Comparison of ENCODE assay signal across 25 mouse cellular contexts in genomic region chr5:115062566-115062965, GRCm38 (mm10). TPM values are rescaled to one million over a fixed set of nuclear protein-coding genes. Genes with fewer than 3 reads are reported as not detected.
DNase-seq lines count a peak whose midpoint lies in the region; ATAC-seq and TF ChIP-seq lines count a peak whose summit lies in the region.
"Had no signal": no experiment of that assay in that cellular context is flagged by ENCODE, and none has a peak within 500 bp of the region (broad histone marks: within the 10 kb centered on the region; RNA-seq: fewer than 3 reads in every experiment).

No protein-coding gene starts in this region.

- no peak overlapping the region for H3ac ChIP-seq in C2C12 (ENCODE audit: control insufficient read depth, insufficient read length, low read depth)

- no peaks in the 10 kb centered on the region for H3K27me3 ChIP-seq in C2C12 (ENCODE audit: control insufficient read depth, insufficient read depth, insufficient read length)
- H3K27me3 ChIP-seq: forebrain, embryonic 13.5 days; heart, embryonic 15.5 days; hindbrain, embryonic 13.5 days; Patski had no signal

- ATAC-seq in megakaryocyte progenitor cell, adult 5-6 weeks (replicated peaks; ENCODE audit: poor library complexity) = peak; percentile 27; the same call in 1 of the 2 replicates
- ATAC-seq: activated CD4-positive, CD25-positive, alpha-beta regulatory T cell, adult 4 months; forebrain, embryonic 13.5 days; forebrain, postnatal 0 days; hindbrain, postnatal 0 days; Patski had no signal

- peaks cover 43% of the 10 kb centered on the region for H3K79me3 ChIP-seq in C2C12 (ENCODE audit: low read depth)

- TF ChIP-seq CTCF in C2C12 (IDR thresholded peaks at IDR 0.05; ENCODE audit: control insufficient read depth, insufficient read depth, insufficient read length) = no peak

- H3K36me3 ChIP-seq in C2C12 (ENCODE audit: control insufficient read depth, insufficient read depth) = no peaks in the 10 kb centered on the region
- H3K36me3 ChIP-seq: hindbrain, embryonic 13.5 days had no signal

- peaks cover 84% of the 10 kb centered on the region for H3K79me2 ChIP-seq in C2C12 (ENCODE audit: control insufficient read depth, insufficient read depth)

- no peak overlapping the region for H3K4me3 ChIP-seq in C2C12 (ENCODE audit: insufficient read depth, poor library complexity, severe bottlenecking)
- H3K4me3 ChIP-seq: embryonic facial prominence, embryonic 10.5 days; forebrain, embryonic 13.5 days; heart, adult 2 months; heart, embryonic 15.5 days; hindbrain, embryonic 13.5 days had no signal

- DNase-seq in adrenal gland, postnatal 36 days = peak; percentile 20 to 35
- no peak for DNase-seq in adrenal gland, postnatal 10 days
- peak; percentile 70 for DNase-seq in 3T3-L1 (ENCODE audit: low read depth, low spot score)
- no peak for DNase-seq in layer of hippocampus, postnatal 10 days (ENCODE audit: low spot score in 2 of 2)
- DNase-seq in spleen, adult 18-20 months = no peak
- DNase-seq: cerebellum, adult 11-12 months; cerebellum, adult 9-10 months; cerebellum, postnatal 36 days; forebrain, postnatal 0 days; gastrocnemius, postnatal 14 days; heart, adult 2 months; heart, postnatal 14 days; kidney, adult 11 months had no signal

TF ChIP-seq in C2C12, 6 proteins besides CTCF, POLR2A, EP300 and RAD21:
- no peak for TF ChIP-seq CEBPB (IDR thresholded peaks at IDR 0.05; ENCODE audit: low read depth)
- TF ChIP-seq FOSL1 (IDR thresholded peaks at IDR 0.05; ENCODE audit: insufficient read depth, low read length, poor library complexity, severe bottlenecking) = no peak
- no peak for TF ChIP-seq USF1 (IDR thresholded peaks at IDR 0.05; ENCODE audit: low read depth)
- peak; percentile 17 for TF ChIP-seq MAX (IDR thresholded peaks at IDR 0.05)
- peak; percentile 14 for TF ChIP-seq MYOD1 (IDR thresholded peaks at IDR 0.05; ENCODE audit: control insufficient read depth, insufficient read length, low read depth)
- no peak for TF ChIP-seq MYOG (IDR thresholded peaks at IDR 0.05; ENCODE audit: control insufficient read depth, extremely low read depth, insufficient read length)

RNA-seq across cellular contexts. Expression of gene Gm10401, which starts 35.5 kb away (rescaled TPM):
- not detected for total RNA-seq in adrenal gland, postnatal 36 days (2021)
- not detected for total RNA-seq in adrenal gland, postnatal 10 days (2021)
- polyA plus RNA-seq in C2C12 (2012; fragmentation: generic; extraction: Trizol) = 6.5 TPM
- not detected in 2 replicates for total RNA-seq in megakaryocyte progenitor cell, adult 5-6 weeks (2015)
- total RNA-seq in megakaryocyte progenitor cell, adult 5-6 weeks (2017) = not detected in 2 replicates
- total RNA-seq in layer of hippocampus, postnatal 10 days (2021) = not detected
- total RNA-seq: forebrain, postnatal 0 days; gastrocnemius, adult 18-20 months; gastrocnemius, postnatal 14 days; heart, adult 2 months; heart, postnatal 14 days; hematopoietic stem cell, adult 5-6 weeks; hindbrain, postnatal 0 days had no signal
- polyA plus RNA-seq: G1E; heart, adult 2 months; Patski had no signal

RNA-seq across cellular contexts. Expression of gene Sppl3, which starts 51.6 kb away (rescaled TPM):
- 10 to 100 TPM; 52.0 to 54.1 TPM for total RNA-seq in adrenal gland, postnatal 36 days (2021)
- total RNA-seq in adrenal gland, postnatal 10 days (2021) = 10 to 100 TPM; 54.7 to 63.1 TPM
- polyA plus RNA-seq in C2C12 (2012; fragmentation: generic; extraction: Trizol) = 24.5 TPM
- 32.0 and 40.2 TPM in 2 replicates for total RNA-seq in megakaryocyte progenitor cell, adult 5-6 weeks (2015)
- total RNA-seq in megakaryocyte progenitor cell, adult 5-6 weeks (2017) = 23.4 and 28.6 TPM in 2 replicates
- total RNA-seq in layer of hippocampus, postnatal 10 days (2021) = 100 to 1,000 TPM in 1 of 2 experiments, 10 to 100 TPM in 1; 97.4 to 104 TPM

RNA-seq across cellular contexts. Expression of gene Acads, which starts 56.6 kb away (rescaled TPM):
- total RNA-seq in adrenal gland, postnatal 36 days (2021) = 100 to 1,000 TPM; 156 to 220 TPM
- 100 to 1,000 TPM; 356 to 367 TPM for total RNA-seq in adrenal gland, postnatal 10 days (2021)
- 56.9 TPM for polyA plus RNA-seq in C2C12 (2012; fragmentation: generic; extraction: Trizol)
- total RNA-seq in megakaryocyte progenitor cell, adult 5-6 weeks (2015) = 27.8 and 28.8 TPM in 2 replicates
- 22.3 and 34.1 TPM in 2 replicates for total RNA-seq in megakaryocyte progenitor cell, adult 5-6 weeks (2017)
- total RNA-seq in layer of hippocampus, postnatal 10 days (2021) = 1 to 10 TPM; 6.8 to 9.9 TPM

Comparison
In these comparisons a context has a peak if more than half of its experiments do, and no peak if none do; other contexts are left out.
1. DNase-seq: peak in adrenal gland, postnatal 36 days (2 of 2) and 3T3-L1 (single experiment); none in adrenal gland, postnatal 10 days (single experiment), layer of hippocampus, postnatal 10 days (0 of 2) and spleen, adult 18-20 months (0 of 2).
2. RNA of gene Acads, which starts 56.6 kb away (total RNA-seq): 356 to 367 TPM in adrenal gland, postnatal 10 days and 156 to 220 TPM in adrenal gland, postnatal 36 days; 22.3 to 34.1 TPM in megakaryocyte progenitor cell, adult 5-6 weeks and 6.8 to 9.9 TPM in layer of hippocampus, postnatal 10 days; every median in the first group is over 4 times any median in the second.